Mouse (Mus musculus) limb, embryonic 12.5 days (tissue): ENCODE results near the gene Tecta. TPM values are rescaled to one million over a fixed set of nuclear protein-coding genes. Genes with fewer than 3 reads are reported as not detected.

Experiments
- ATAC-seq: fragments of 200-750 bp; cut with Nextera tagmentation; 2 replicates; pipeline ENCODE4 v1.8.0; 2017; ENCODE audit warnings: low read depth, moderate TSS enrichment; ENCODE audit not compliant: insufficient number of reproducible peaks, insufficient read depth, low FRiP score, low TSS enrichment
- H3K27ac ChIP-seq: fragments of 300-500 bp; sonication (generic); 2 replicates; pipeline ENCODE4 v1.5.1; 2016; ENCODE audit warnings: mild to moderate bottlenecking, moderate library complexity
- H3K27me3 ChIP-seq: fragments of 300-500 bp; sonication (generic); 2 replicates; pipeline ENCODE4 v1.6.1; 2016; ENCODE audit warnings: mild to moderate bottlenecking, moderate library complexity
- H3K36me3 ChIP-seq: fragments of 300-500 bp; sonication (generic); 2 replicates; pipeline ENCODE4 v1.6.1; 2016; ENCODE audit warnings: mild to moderate bottlenecking, moderate library complexity
- H3K4me1 ChIP-seq: fragments of 300-500 bp; sonication (generic); replicated peaks from 2 replicates; pipeline ENCODE4 v1.6.1; 2016
- H3K4me2 ChIP-seq: fragments of 300-500 bp; sonication (generic); 2 replicates; pipeline ENCODE4 v1.6.1; 2016; ENCODE audit warnings: mild to moderate bottlenecking, moderate library complexity
- H3K4me3 ChIP-seq: fragments of 300-500 bp; sonication (generic); replicated peaks from 2 replicates; pipeline ENCODE4 v1.5.1; 2016; ENCODE audit warnings: mild to moderate bottlenecking
- H3K9ac ChIP-seq: fragments of 300-500 bp; sonication (generic); replicated peaks from 2 replicates; pipeline ENCODE4 v1.6.1; 2016; ENCODE audit warnings: mild to moderate bottlenecking, moderate library complexity
- H3K9me3 ChIP-seq: fragments of 300-500 bp; sonication (generic); 2 replicates; pipeline ENCODE4 v1.6.1; 2016; ENCODE audit warnings: mild to moderate bottlenecking, moderate library complexity
- WGBS: fragments of 180-500 bp; shearing (Covaris S2); methylation state at CpG from one replicate; pipeline ENCODE4 v1.1.7; 2016; 5-methylcytosine and 5-hydroxymethylcytosine counted together
- microRNA-seq: library from miRNA; unstranded; fragments of <30 nt; microRNA quantifications from one replicate; pipeline ENCODE4, GENCODE M21; 2017
- polyA plus RNA-seq: library from polyadenylated mRNA; unstranded; fragments of >200 nt; fragmentation: Nextera tagmentation; extraction: Ambion mirVana; gene quantifications from 2 replicates; pipeline ENCODE4 v1.2.1, GENCODE M21; 2016

The Tecta gene
- polyA plus RNA-seq, 1 experiment from 2014 or later: 0.09 TPM

DNA sequence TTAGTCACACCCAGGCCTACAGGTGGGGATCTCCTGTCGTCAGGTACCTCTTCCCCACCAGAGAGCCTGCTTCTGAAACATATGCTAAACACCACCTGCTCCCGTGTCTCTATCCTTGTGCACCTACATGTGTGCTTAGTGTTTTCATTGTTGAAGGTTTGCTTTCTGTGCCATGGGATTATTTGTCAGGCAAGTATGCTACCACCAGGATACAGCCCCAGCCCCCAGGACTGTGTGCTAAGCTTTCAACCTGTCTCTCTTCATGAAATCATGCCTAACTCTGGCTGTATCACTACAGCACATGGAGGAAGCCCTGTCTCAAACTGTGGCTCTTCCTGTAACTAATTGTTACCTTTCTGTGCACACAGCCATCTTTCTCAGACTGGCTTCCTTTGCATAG lies 105.6 kb downstream of the Tecta start:
- H3K4me1 ChIP-seq: peaks cover 7% of the 10 kb centered on the region
- no peak overlapping the region for H3K9ac ChIP-seq
- H3K27ac ChIP-seq: no peak overlapping the region
- no peaks in the 10 kb centered on the region for H3K36me3 ChIP-seq
- no peak overlapping the region for H3K4me2 ChIP-seq
- no peak overlapping the region for H3K4me3 ChIP-seq
- no peaks in the 10 kb centered on the region for H3K9me3 ChIP-seq
- 72% methylated on average over 2 of the region's 2 CpGs for WGBS
- H3K27me3 ChIP-seq: no peaks in the 10 kb centered on the region
- no peak for ATAC-seq

DNA sequence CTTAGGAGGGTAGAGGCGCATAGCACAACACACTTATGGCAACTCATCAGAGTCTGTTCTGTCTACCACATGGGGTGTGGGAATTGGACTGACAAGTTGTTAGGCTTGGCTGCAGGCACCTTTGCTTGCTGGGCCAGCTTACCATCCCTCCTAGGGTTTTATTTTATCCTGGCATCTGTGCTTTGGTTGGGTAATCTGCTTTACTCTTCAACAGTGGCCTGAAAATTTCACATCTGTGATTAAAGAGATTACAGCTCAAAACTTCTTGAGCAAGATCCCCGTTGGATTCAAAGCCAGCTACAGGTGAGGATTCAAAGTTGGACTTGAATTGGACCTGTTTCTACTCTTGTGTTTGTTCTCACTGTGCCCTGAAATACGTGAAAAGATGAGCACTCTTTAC lies 106.1 kb downstream of the Tecta start:
- Histone ChIP-seq H3K4me1 (peaks cover 7% of the 10 kb centered on the region), H3K27ac (no peak overlapping the region), H3K27me3 (no peaks in the 10 kb centered on the region), H3K9me3 (no peaks in the 10 kb centered on the region), H3K4me2 (no peak overlapping the region), H3K36me3 (no peaks in the 10 kb centered on the region), H3K4me3 (no peak overlapping the region), H3K9ac (no peak overlapping the region)
- no peak for ATAC-seq
- WGBS: 80% methylated on average over 3 of the region's 3 CpGs

GRCm38 (mm10) chr9:42293051-42293450 lies 106.7 kb downstream of the Tecta start:
- peaks cover 7% of the 10 kb centered on the region for H3K4me1 ChIP-seq
- H3K4me3 ChIP-seq: no peak overlapping the region
- no peaks in the 10 kb centered on the region for H3K36me3 ChIP-seq
- WGBS: 34% methylated on average over 7 of the region's 7 CpGs
- H3K27ac ChIP-seq: no peak overlapping the region
- no peaks in the 10 kb centered on the region for H3K9me3 ChIP-seq
- no peak for ATAC-seq
- no peaks in the 10 kb centered on the region for H3K27me3 ChIP-seq
- H3K9ac ChIP-seq: no peak overlapping the region
- H3K4me2 ChIP-seq: peak overlapping the region; percentile 19; the same call in 1 of the 2 replicates

- no peak overlapping the region for H3K27ac ChIP-seq
- no peaks in the 10 kb centered on the region for H3K9me3 ChIP-seq
- whole genome bisulfite sequencing: 75% methylated on average over 4 of the region's 4 CpGs
- H3K4me2 ChIP-seq: no peak overlapping the region
- H3K27me3 ChIP-seq: no peaks in the 10 kb centered on the region
- no peak for ATAC-seq
- no peak overlapping the region for H3K4me3 ChIP-seq
- H3K36me3 ChIP-seq: no peaks in the 10 kb centered on the region
- H3K4me1 ChIP-seq: no peaks in the 10 kb centered on the region
- H3K9ac ChIP-seq: no peak overlapping the region
Observed at GRCm38 (mm10) chr9:42279676-42280075, 120.1 kb downstream of the Tecta start.

Small RNAs within 50 kb of the gene (microRNA-seq; reads per million reads assigned to microRNA genes)
- gene Gm44311: not detected

Other genes starting within 250 kb of the Tecta start
- gene Sc5d, start 135.7 kb downstream of the Tecta start, polyA plus RNA-seq: 45.3 and 46.0 TPM in 2 replicates
- gene Tbcel, start 107.9 kb upstream of the Tecta start, polyA plus RNA-seq: 5.1 and 5.3 TPM in 2 replicates